Mouse (Mus musculus) E14TG2a.4 (cell line): ENCODE results near the gene Zfp784.
A peak's percentile ranks its signal among the peaks of the same experiment; 100 is the strongest.
"Not testable (repeated sequence)": the region's sequence is repeated elsewhere in the genome, so short reads cannot be mapped to it uniquely, and the experiment has no call there.

Experiments used
- H3K27me3 ChIP-seq: 2 replicates; pipeline ENCODE4 v1.6.1; 2014; ENCODE audit warnings: low read length, control low read depth; ENCODE audit not compliant: insufficient read depth
- H3K36me3 ChIP-seq: 2 replicates; pipeline ENCODE4 v1.6.1; 2014; ENCODE audit warnings: low read length, control low read depth; ENCODE audit not compliant: insufficient read depth
- H3K4me1 ChIP-seq: replicated peaks from 2 replicates; pipeline ENCODE4 v1.6.1; 2014; ENCODE audit warnings: low read depth, low read length, control low read depth
- H3K4me3 ChIP-seq: replicated peaks from 2 replicates; pipeline ENCODE4 v1.5.1; 2014; ENCODE audit warnings: mild to moderate bottlenecking, low read length
- H3K9me3 ChIP-seq: 2 replicates; pipeline ENCODE4 v1.6.1; 2014; ENCODE audit warnings: low read length, control low read depth
- CTCF ChIP-seq: conservative IDR thresholded peaks from 2 replicates; pipeline ENCODE4 v1.5.1; 2014; ENCODE audit warnings: low read length
- NANOG ChIP-seq: IDR thresholded peaks from 2 replicates; pipeline ENCODE4 v1.6.1; 2014; ENCODE audit warnings: borderline replicate concordance, low read length, mixed read lengths
- POU5F1 ChIP-seq: IDR thresholded peaks from 2 replicates; pipeline ENCODE4 v1.6.1; 2014; ENCODE audit warnings: low read length, borderline replicate concordance

The Zfp784 gene

GRCm38 (mm10) chr7:5020685-5021084 lies 17.6 kb downstream of the Zfp784 start:
- Histone ChIP-seq H3K4me3 (peak overlapping the region; percentile 95), H3K4me1 (peaks cover 58% of the 10 kb centered on the region)
- TF ChIP-seq CTCF (no peak), POU5F1 (no peak), NANOG (no peak)

GRCm38 (mm10) chr7:5020000-5020681 lies 18.1 kb downstream of the Zfp784 start, which contains the start of the genes Zfp865 and Ccdc106:
TSS of gene Zfp865 (plus strand) at chr7:5020376.
TSS of gene Ccdc106 (plus strand) at chr7:5020553.
- peaks cover 5% of the 10 kb centered on the region for H3K9me3 ChIP-seq
- H3K27me3 ChIP-seq = no peaks in the 10 kb centered on the region
- TF ChIP-seq NANOG = no peak
- no peak for TF ChIP-seq POU5F1
- TF ChIP-seq CTCF = no peak
- H3K4me1 ChIP-seq = peaks cover 59% of the 10 kb centered on the region
- H3K36me3 ChIP-seq = peaks cover 43% of the 10 kb centered on the region
- peak within 1 kb of the TSS; percentile 95 for H3K4me3 ChIP-seq

More at GRCm38 (mm10) chr7:5020685-5021084, 17.6 kb downstream of the Zfp784 start:
- Histone ChIP-seq H3K27me3 (no peaks in the 10 kb centered on the region), H3K36me3 (peaks cover 48% of the 10 kb centered on the region), H3K9me3 (peaks cover 5% of the 10 kb centered on the region)

GRCm38 (mm10) chr7:5019576-5019975 lies 18.7 kb downstream of the Zfp784 start:
- not testable (repeated sequence) for H3K9me3 ChIP-seq, H3K27me3 ChIP-seq
- Histone ChIP-seq H3K4me1 (peaks cover 57% of the 10 kb centered on the region), H3K36me3 (peaks cover 37% of the 10 kb centered on the region), H3K4me3 (peak overlapping the region; percentile 95)

GRCm38 (mm10) chr7:5017931-5018330 lies 20.3 kb downstream of the Zfp784 start:
- Histone ChIP-seq H3K9me3 (peaks cover 5% of the 10 kb centered on the region), H3K4me1 (peaks cover 56% of the 10 kb centered on the region), H3K27me3 (no peaks in the 10 kb centered on the region), H3K36me3 (peaks cover 21% of the 10 kb centered on the region), H3K4me3 (peak overlapping the region; percentile 69)
- TF ChIP-seq CTCF (no peak), POU5F1 (no peak), NANOG (no peak)

GRCm38 (mm10) chr7:5017352-5017751 lies 20.9 kb downstream of the Zfp784 start:
- H3K9me3 ChIP-seq = peaks cover 5% of the 10 kb centered on the region
- H3K36me3 ChIP-seq = peaks cover 19% of the 10 kb centered on the region
- peaks cover 58% of the 10 kb centered on the region for H3K4me1 ChIP-seq
- peak overlapping the region; percentile 69 for H3K4me3 ChIP-seq
- TF ChIP-seq NANOG = no peak
- peak; percentile 60 for TF ChIP-seq CTCF
- H3K27me3 ChIP-seq = no peaks in the 10 kb centered on the region

GRCm38 (mm10) chr7:5016920-5017319 lies 21.3 kb downstream of the Zfp784 start:
- Histone ChIP-seq H3K9me3 (peaks cover 5% of the 10 kb centered on the region), H3K36me3 (peaks cover 19% of the 10 kb centered on the region), H3K4me3 (no peak overlapping the region), H3K4me1 (peaks cover 58% of the 10 kb centered on the region), H3K27me3 (no peaks in the 10 kb centered on the region)
- TF ChIP-seq POU5F1 (no peak), NANOG (no peak), CTCF (no peak)

- H3K4me3 ChIP-seq = peak overlapping the region; percentile 88
- H3K9me3 ChIP-seq = peaks cover 5% of the 10 kb centered on the region
- no peaks in the 10 kb centered on the region for H3K27me3 ChIP-seq
- peaks cover 58% of the 10 kb centered on the region for H3K4me1 ChIP-seq
- TF ChIP-seq NANOG = no peak
- no peak for TF ChIP-seq CTCF
- no peak for TF ChIP-seq POU5F1
- H3K36me3 ChIP-seq = peaks cover 20% of the 10 kb centered on the region
Observed at GRCm38 (mm10) chr7:5016057-5016456, 22.2 kb downstream of the Zfp784 start.

- H3K4me3 ChIP-seq = peak within 1 kb of the TSS; percentile 88
- H3K9me3 ChIP-seq = peaks cover 5% of the 10 kb centered on the region
- peaks cover 61% of the 10 kb centered on the region for H3K4me1 ChIP-seq
- H3K27me3 ChIP-seq = no peaks in the 10 kb centered on the region
- peaks cover 27% of the 10 kb centered on the region for H3K36me3 ChIP-seq
- TF ChIP-seq CTCF (no peak), NANOG (no peak; the same call in 1 of the 2 replicates), POU5F1 (no peak)
Observed at GRCm38 (mm10) chr7:5015118-5016001, 22.9 kb downstream of the Zfp784 start, which contains the start of gene Gm44973. TSS of gene Gm44973 (plus strand) at chr7:5015496.
